In the genomic region with DNA sequence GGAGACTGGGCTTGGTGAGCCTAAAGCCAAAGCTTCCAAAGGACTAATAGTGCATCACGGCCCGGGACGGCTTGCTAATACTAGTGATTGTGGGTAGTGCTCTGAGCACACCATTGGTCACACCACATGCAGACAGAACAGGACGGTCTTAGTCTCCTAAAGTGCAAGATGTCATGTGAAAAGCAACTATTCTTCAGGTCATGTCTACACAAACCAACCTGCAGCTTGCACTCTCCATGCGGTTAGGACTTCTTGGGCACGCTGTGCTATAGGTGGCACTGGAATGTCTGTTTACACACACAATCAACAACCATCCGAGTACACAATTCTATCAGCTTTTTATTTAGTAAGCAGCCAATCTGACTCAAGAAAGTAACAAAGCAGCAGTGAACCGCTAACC, we compare ENCODE assay signal across 20 mouse cellular contexts. TPM values are rescaled to one million over a fixed set of nuclear protein-coding genes. Genes with fewer than 3 reads are reported as not detected.
DNase-seq lines count a peak whose midpoint lies in the region; ATAC-seq and TF ChIP-seq lines count a peak whose summit lies in the region.
"Had no signal": no experiment of that assay in that cellular context is flagged by ENCODE, and none has a peak within 500 bp of the region (broad histone marks: within the 10 kb centered on the region; RNA-seq: fewer than 3 reads in every experiment).

No protein-coding gene starts in this region.

- H3ac ChIP-seq in myocyte (ENCODE audit: control insufficient read depth, insufficient read length), result no peak overlapping the region

- no peak overlapping the region for H3K9ac ChIP-seq in heart, embryonic 11.5 days (ENCODE audit: low read depth, low read length)
- no peak overlapping the region for H3K9ac ChIP-seq in liver, embryonic 11.5 days (ENCODE audit: low read depth, low read length)
- no peak overlapping the region for H3K9ac ChIP-seq in MEL (ENCODE audit: control insufficient read depth, low read depth, low read length, poor library complexity, severe bottlenecking)
- H3K9ac ChIP-seq: heart, embryonic 12.5 days; hindbrain, embryonic 15.5 days had no signal

- H3K9me3 ChIP-seq in heart, embryonic 10.5 days, result no peaks in the 10 kb centered on the region
- no peaks in the 10 kb centered on the region for H3K9me3 ChIP-seq in heart, embryonic 11.5 days (replicated peaks; ENCODE audit: control insufficient read depth, low read length)
- H3K9me3 ChIP-seq in liver, embryonic 11.5 days (ENCODE audit: control insufficient read depth, low read length), result no peaks in the 10 kb centered on the region
- H3K9me3 ChIP-seq in MEL (replicated peaks; ENCODE audit: insufficient read depth, low read length), result no peaks in the 10 kb centered on the region
- H3K9me3 ChIP-seq: embryonic facial prominence, embryonic 10.5 days; forebrain, embryonic 10.5 days; heart, embryonic 12.5 days; hindbrain, embryonic 15.5 days had no signal

- no peak for ATAC-seq in heart, embryonic 11.5 days (replicated peaks; ENCODE audit: insufficient number of reproducible peaks, low FRiP score, low TSS enrichment)
- no peak for ATAC-seq in liver, embryonic 11.5 days (replicated peaks; ENCODE audit: low FRiP score)
- ATAC-seq: forebrain, embryonic 14.5 days had no signal

- TF ChIP-seq POLR2A in MEL (IDR thresholded peaks at IDR 0.05; ENCODE audit: control insufficient read depth in 1 of 2, insufficient read depth in 1 of 2, low read depth in 1 of 2, low read length in 2 of 2, poor library complexity in 1 of 2) (no peak; a peak in 1 of 4 replicates), myocyte (IDR thresholded peaks at IDR 0.05; ENCODE audit: insufficient read length, low read depth) (no peak)

- no peak for TF ChIP-seq RAD21 in MEL (IDR thresholded peaks at IDR 0.05; ENCODE audit: low read depth, low read length)

- no peak overlapping the region for H3K4me3 ChIP-seq in heart, embryonic 10.5 days
- H3K4me3 ChIP-seq in heart, embryonic 11.5 days (ENCODE audit: low read depth, low read length), result no peak overlapping the region
- H3K4me3 ChIP-seq in liver, embryonic 11.5 days (ENCODE audit: low read depth, low read length), result no peak overlapping the region
- H3K4me3 ChIP-seq in MEL (ENCODE audit: control insufficient read depth in 1 of 2, insufficient read depth in 1 of 2, low read depth in 2 of 2, low read length in 2 of 2), result no peak overlapping the region
- H3K4me3 ChIP-seq in myocyte, result no peak overlapping the region
- H3K4me3 ChIP-seq: embryonic facial prominence, embryonic 10.5 days; erythroblast, embryonic 14.5 days; forebrain, embryonic 10.5 days; heart, embryonic 12.5 days; hindbrain, embryonic 15.5 days had no signal

- H3K4me2 ChIP-seq in heart, embryonic 11.5 days, result no peak overlapping the region
- no peak overlapping the region for H3K4me2 ChIP-seq in liver, embryonic 11.5 days
- no peak overlapping the region for H3K4me2 ChIP-seq in myocyte (ENCODE audit: low read depth)
- H3K4me2 ChIP-seq: heart, embryonic 12.5 days; hindbrain, embryonic 15.5 days had no signal

- peak; percentile 70 for DNase-seq in heart, embryonic 10.5 days (ENCODE audit: low spot score)
- DNase-seq in liver, embryonic 11.5 days (ENCODE audit: low spot score), result no peak
- DNase-seq in liver (no peak), MEL (ENCODE audit: low read depth, low spot score) (no peak)
- no peak for DNase-seq in urinary bladder, postnatal 14 days (ENCODE audit: low spot score)
- DNase-seq: adrenal gland, adult 2 months; adrenal gland, postnatal 36 days; cerebellum, adult 2 months; cerebellum, postnatal 10 days; gastrocnemius, postnatal 36 days; heart, adult 18-20 months; heart, postnatal 36 days had no signal

- no peaks in the 10 kb centered on the region for H3K27me3 ChIP-seq in heart, embryonic 10.5 days (ENCODE audit: insufficient read depth, poor library complexity, severe bottlenecking)
- H3K27me3 ChIP-seq in heart, embryonic 11.5 days (ENCODE audit: control insufficient read depth, insufficient read depth, low read length), result no peaks in the 10 kb centered on the region
- no peaks in the 10 kb centered on the region for H3K27me3 ChIP-seq in liver, embryonic 11.5 days (replicated peaks; ENCODE audit: control insufficient read depth, insufficient read depth, low read length)
- H3K27me3 ChIP-seq in MEL (ENCODE audit: control insufficient read depth in 1 of 2, insufficient read depth in 2 of 2, low read length in 2 of 2) (no peaks in the 10 kb centered on the region), myocyte (ENCODE audit: control insufficient read depth, insufficient read depth, insufficient read length) (no peaks in the 10 kb centered on the region)
- H3K27me3 ChIP-seq: heart, embryonic 12.5 days; hindbrain, embryonic 15.5 days had no signal

- no peak for TF ChIP-seq EP300 in MEL (IDR thresholded peaks at IDR 0.05; ENCODE audit: low read depth in 1 of 2, low read length in 2 of 2)

- H3K36me3 ChIP-seq in heart, embryonic 10.5 days, result peaks cover 68% of the 10 kb centered on the region
- peaks cover 10% of the 10 kb centered on the region; the same call in 1 of the 2 replicates for H3K36me3 ChIP-seq in heart, embryonic 11.5 days (ENCODE audit: control insufficient read depth, insufficient read depth, low read length)
- peaks cover 29% of the 10 kb centered on the region for H3K36me3 ChIP-seq in liver, embryonic 11.5 days (ENCODE audit: control insufficient read depth, insufficient read depth, low read length)
- H3K36me3 ChIP-seq in MEL (ENCODE audit: control insufficient read depth in 1 of 2, insufficient read depth in 2 of 2, low read length in 2 of 2), result peaks cover 0 to 31% of the 10 kb centered on the region in 2 experiments; a peak in 3 of 4 replicates
- peaks cover 51% of the 10 kb centered on the region for H3K36me3 ChIP-seq in myocyte (ENCODE audit: control insufficient read depth, insufficient read depth)

- no peaks in the 10 kb centered on the region for H3K4me1 ChIP-seq in heart, embryonic 10.5 days
- no peaks in the 10 kb centered on the region for H3K4me1 ChIP-seq in heart, embryonic 11.5 days (ENCODE audit: control insufficient read depth, insufficient read depth, low read length)
- peaks cover 12% of the 10 kb centered on the region for H3K4me1 ChIP-seq in liver, embryonic 11.5 days (replicated peaks; ENCODE audit: control insufficient read depth, insufficient read depth, low read length)
- H3K4me1 ChIP-seq in MEL (ENCODE audit: control insufficient read depth in 1 of 2, insufficient read depth in 2 of 2, low read length in 2 of 2), result peaks cover 0 to 3% of the 10 kb centered on the region in 2 experiments; a peak in 1 of 4 replicates
- H3K4me1 ChIP-seq: embryonic facial prominence, embryonic 10.5 days; forebrain, embryonic 10.5 days; hindbrain, embryonic 15.5 days had no signal

- WGBS in heart, embryonic 10.5 days, result 92% methylated on average over 8 of the region's 8 CpGs
- WGBS in heart, embryonic 11.5 days (ENCODE audit: insufficient replicate concordance), result 96% methylated on average over 8 of the region's 8 CpGs
- 94% methylated on average over 8 of the region's 8 CpGs for WGBS in liver, embryonic 11.5 days

- no peak for TF ChIP-seq CTCF in MEL (IDR thresholded peaks at IDR 0.05 in 2 of 3, conservative IDR thresholded peaks at IDR 0.05 in 1 of 3; ENCODE audit: control insufficient read depth in 1 of 3, insufficient read depth in 1 of 3, low read depth in 2 of 3, low read length in 3 of 3, poor library complexity in 1 of 3, severe bottlenecking in 1 of 3)

- H3K27ac ChIP-seq in heart, embryonic 10.5 days, result no peak overlapping the region
- no peak overlapping the region for H3K27ac ChIP-seq in heart, embryonic 11.5 days (ENCODE audit: low read depth, low read length)
- H3K27ac ChIP-seq in liver, embryonic 11.5 days (ENCODE audit: low read depth, low read length), result peak overlapping the region; percentile 59
- H3K27ac ChIP-seq in MEL (ENCODE audit: control insufficient read depth, low read depth, low read length), result no peak overlapping the region
- H3K27ac ChIP-seq: embryonic facial prominence, embryonic 10.5 days; forebrain, embryonic 10.5 days; hindbrain, embryonic 15.5 days had no signal

- H3K79me2 ChIP-seq in MEL (ENCODE audit: control insufficient read depth, insufficient read depth, low read length, poor library complexity) (no peaks in the 10 kb centered on the region), myocyte (ENCODE audit: control insufficient read depth, insufficient read depth) (peaks cover 9% of the 10 kb centered on the region)

TF ChIP-seq in MEL, 35 proteins besides CTCF, POLR2A, EP300 and RAD21 (continues in another document):
- no peak for TF ChIP-seq GATA1 (IDR thresholded peaks at IDR 0.05; ENCODE audit: low read depth, low read length)
- no peak for TF ChIP-seq CHD2 (IDR thresholded peaks at IDR 0.05; ENCODE audit: low read length)

TF ChIP-seq in myocyte, 11 proteins besides CTCF, POLR2A, EP300 and RAD21 (continues in another document):
- peak; percentile 41 for TF ChIP-seq POLR2AphosphoS2 (IDR thresholded peaks at IDR 0.05; ENCODE audit: insufficient read length, low read depth)

RNA-seq across cellular contexts. Expression of a gene that starts 25.4 kb away (rescaled TPM):
- 50.2 and 68.6 TPM in 2 replicates for polyA plus RNA-seq in heart, embryonic 10.5 days (2016; fragmentation: Nextera tagmentation; extraction: Ambion mirVana)
- polyA plus RNA-seq in heart, embryonic 11.5 days (2014; fragmentation: Nextera tagmentation; extraction: Ambion mirVana), result 27.5 and 33.1 TPM in 2 replicates
- 60.9 and 61.4 TPM in 2 replicates for polyA plus RNA-seq in liver, embryonic 11.5 days (2014; fragmentation: Nextera tagmentation; extraction: Ambion mirVana)
- 107 and 115 TPM in 2 replicates for total RNA-seq in MEL (2012; rRNA removed)
- 100 to 1,000 TPM in 1 of 2 experiments, 10 to 100 TPM in 1; 53.8 to 135 TPM for polyA plus RNA-seq in MEL (2012; ENCODE audit: insufficient read depth in 1 of 2, insufficient read length in 2 of 2, low read depth in 1 of 2, low replicate concordance in 2 of 2, missing spikeins in 1 of 2)
- 62.3 TPM for polyA plus RNA-seq in myocyte (2012; fragmentation: generic; extraction: Trizol)

RNA-seq across cellular contexts. Expression of a gene that starts 49.8 kb away (rescaled TPM):
- 47.2 and 55.8 TPM in 2 replicates for polyA plus RNA-seq in heart, embryonic 10.5 days (2016; fragmentation: Nextera tagmentation; extraction: Ambion mirVana)
- polyA plus RNA-seq in heart, embryonic 11.5 days (2014; fragmentation: Nextera tagmentation; extraction: Ambion mirVana), result 73.7 and 79.6 TPM in 2 replicates
- 59.3 and 69.4 TPM in 2 replicates for polyA plus RNA-seq in liver, embryonic 11.5 days (2014; fragmentation: Nextera tagmentation; extraction: Ambion mirVana)
- 65.8 and 67.4 TPM in 2 replicates for total RNA-seq in MEL (2012; rRNA removed)
- 10 to 100 TPM in 1 of 2 experiments, not detected in 1; 54.5 TPM for polyA plus RNA-seq in MEL (2012; ENCODE audit: insufficient read depth in 1 of 2, insufficient read length in 2 of 2, low read depth in 1 of 2, low replicate concordance in 2 of 2, missing spikeins in 1 of 2)
- 32.6 TPM for polyA plus RNA-seq in myocyte (2012; fragmentation: generic; extraction: Trizol)

RNA-seq across cellular contexts. Expression of a gene that starts 55.3 kb away (rescaled TPM):
- 1.6 and 1.7 TPM in 2 replicates for polyA plus RNA-seq in heart, embryonic 10.5 days (2016; fragmentation: Nextera tagmentation; extraction: Ambion mirVana)
- 2.8 and 3.5 TPM in 2 replicates for polyA plus RNA-seq in heart, embryonic 11.5 days (2014; fragmentation: Nextera tagmentation; extraction: Ambion mirVana)
- 5.3 and 5.5 TPM in 2 replicates for polyA plus RNA-seq in liver, embryonic 11.5 days (2014; fragmentation: Nextera tagmentation; extraction: Ambion mirVana)
- 0.12 and 0.13 TPM in 2 replicates for total RNA-seq in MEL (2012; rRNA removed)
- polyA plus RNA-seq in MEL (2012; ENCODE audit: insufficient read depth in 1 of 2, insufficient read length in 2 of 2, low read depth in 1 of 2, low replicate concordance in 2 of 2, missing spikeins in 1 of 2) (1 to 10 TPM in 1 of 2 experiments, not detected in 1; 1.3 TPM), myocyte (2012; fragmentation: generic; extraction: Trizol) (0.06 TPM)
